9 mouse cellular contexts compared by ENCODE assay signal in the genomic region with DNA sequence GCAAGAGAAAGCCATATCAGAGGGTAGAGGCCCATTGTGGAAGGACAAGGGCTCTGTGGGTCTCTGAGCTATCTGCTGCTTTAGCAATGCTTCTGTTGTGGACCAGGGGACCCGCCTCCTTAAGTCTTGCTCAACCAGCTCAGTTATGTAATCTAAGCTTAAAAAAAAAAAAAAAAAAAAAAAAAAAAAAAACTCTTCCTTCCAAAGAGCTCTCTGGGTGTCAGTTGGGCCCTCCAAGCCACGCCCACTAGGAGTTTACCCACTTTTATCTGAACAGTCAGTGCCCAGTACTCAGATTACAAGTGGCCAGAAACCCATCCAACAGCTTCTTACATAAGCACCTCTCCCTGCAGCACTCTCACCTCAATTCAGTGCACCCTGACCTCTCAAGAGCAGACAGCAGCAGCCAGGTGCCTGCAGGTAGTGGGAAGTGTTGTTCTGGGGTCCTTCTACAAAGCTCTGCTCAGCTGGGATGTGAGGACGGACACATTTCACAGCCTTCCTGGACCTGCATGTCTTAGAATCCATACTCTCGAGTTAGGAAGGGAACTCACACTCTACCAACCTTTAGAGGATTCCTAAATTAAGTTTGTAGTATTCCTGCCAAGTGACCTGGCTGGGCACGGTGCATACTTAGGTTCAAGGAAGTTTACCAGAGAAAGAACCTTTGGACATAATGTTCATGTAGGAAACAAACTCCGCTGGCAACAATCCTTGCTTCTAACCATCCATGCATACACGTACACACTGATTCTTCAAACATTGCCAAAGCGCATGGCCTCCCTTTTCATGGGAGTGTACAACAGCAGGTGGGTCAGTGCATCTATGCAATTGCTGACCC. TPM values are rescaled to one million over a fixed set of nuclear protein-coding genes. Genes with fewer than 3 reads are reported as not detected.
DNase-seq lines count a peak whose midpoint lies in the region; ATAC-seq and TF ChIP-seq lines count a peak whose summit lies in the region.
"Had no signal": no experiment of that assay in that cellular context is flagged by ENCODE, and none has a peak within 500 bp of the region (broad histone marks: within the 10 kb centered on the region; RNA-seq: fewer than 3 reads in every experiment).

Ces1d (minus strand) TSS at position 154 of the 841 bp plus-strand sequence.

- TF ChIP-seq CTCF in intestine, postnatal 0 days (IDR thresholded peaks at IDR 0.05; ENCODE audit: low read depth) = no peak

- peak; percentile 76 to 88 for DNase-seq in heart, adult 18-20 months
- peak; percentile 3 for DNase-seq in adrenal gland, postnatal 25 days
- DNase-seq in lung, postnatal 36 days = peak; percentile 95
- no peak for DNase-seq in layer of hippocampus, adult 9-11 months
- DNase-seq in layer of hippocampus, adult 8-10 months (ENCODE audit: low spot score in 2 of 2) = no peak
- DNase-seq in frontal cortex, postnatal 25 days (ENCODE audit: low spot score in 2 of 2) = no peak

- no peak within 1 kb of the TSS for H3K4me2 ChIP-seq in heart, embryonic 12.5 days
- H3K4me2 ChIP-seq in intestine, postnatal 0 days (replicated peaks; ENCODE audit: low read depth) = no peak within 1 kb of the TSS

- WGBS in heart, embryonic 12.5 days = 76% methylated on average over 8 of the region's 8 CpGs
- WGBS in intestine, postnatal 0 days = 45% methylated on average over 8 of the region's 8 CpGs

- H3K9ac ChIP-seq in heart, embryonic 12.5 days = no peak within 1 kb of the TSS
- no peak within 1 kb of the TSS for H3K9ac ChIP-seq in intestine, postnatal 0 days (ENCODE audit: low read depth, low read length)

- no peaks in the 10 kb centered on the region for H3K36me3 ChIP-seq in heart, embryonic 12.5 days
- H3K36me3 ChIP-seq in intestine, postnatal 0 days (ENCODE audit: control insufficient read depth, insufficient read depth) = no peaks in the 10 kb centered on the region

- H3K4me1 ChIP-seq in heart, embryonic 12.5 days (replicated peaks) = no peaks in the 10 kb centered on the region
- H3K4me1 ChIP-seq in intestine, postnatal 0 days (replicated peaks; ENCODE audit: control insufficient read depth, insufficient read depth, low read length) = peaks cover 4% of the 10 kb centered on the region; the same call in 1 of the 2 replicates

- no peaks in the 10 kb centered on the region for H3K27me3 ChIP-seq in heart, embryonic 12.5 days (replicated peaks)
- H3K27me3 ChIP-seq in intestine, postnatal 0 days (replicated peaks; ENCODE audit: control insufficient read depth, insufficient read depth, low read length) = no peaks in the 10 kb centered on the region

- ATAC-seq in heart, embryonic 12.5 days (ENCODE audit: insufficient number of reproducible peaks, low FRiP score) = no peak
- ATAC-seq in intestine, postnatal 0 days = peak; percentile 36

- H3K27ac ChIP-seq in heart, embryonic 12.5 days (ENCODE audit: poor library complexity, severe bottlenecking) = no peak within 1 kb of the TSS
- H3K27ac ChIP-seq in intestine, postnatal 0 days (ENCODE audit: low read depth, low read length) = no peak within 1 kb of the TSS

- no peaks in the 10 kb centered on the region for H3K9me3 ChIP-seq in heart, embryonic 12.5 days (replicated peaks)
- no peaks in the 10 kb centered on the region for H3K9me3 ChIP-seq in intestine, postnatal 0 days (ENCODE audit: control insufficient read depth)

- H3K4me3 ChIP-seq in heart, embryonic 12.5 days = no peak within 1 kb of the TSS
- no peak within 1 kb of the TSS for H3K4me3 ChIP-seq in intestine, postnatal 0 days (ENCODE audit: low read depth, low read length)

RNA-seq across cellular contexts. Expression of gene Ces1d, which starts in this region (rescaled TPM):
- 100 to 1,000 TPM; 229 to 343 TPM for total RNA-seq in heart, adult 18-20 months (2021)
- polyA plus RNA-seq in heart, embryonic 12.5 days (2016; fragmentation: Nextera tagmentation; extraction: Ambion mirVana) = 0.24 TPM in 1 of 2 replicates, not detected in the other
- total RNA-seq in adrenal gland, postnatal 25 days (2021) = 150 and 217 TPM in 2 replicates
- 0.14 and 0.22 TPM in 2 replicates for polyA plus RNA-seq in intestine, postnatal 0 days (2015; fragmentation: Nextera tagmentation; extraction: Ambion mirVana)
- 1 to 10 TPM in 2 of 4 experiments, under 1 TPM in 2; 0.33 to 2.1 (median 1.1) TPM for total RNA-seq in layer of hippocampus, adult 8-10 months (2022)
- total RNA-seq: left cerebral cortex, postnatal 36 days had no signal

Comparison
In these comparisons a context has a peak if more than half of its experiments do, and no peak if none do; other contexts are left out.
1. RNA of gene Ces1d (total RNA-seq): 229 to 343 TPM in heart, adult 18-20 months and 150 to 217 TPM in adrenal gland, postnatal 25 days; 0.33 to 2.1 TPM in layer of hippocampus, adult 8-10 months; every median in the first group is over 10 times any median in the second.
2. Peak in ATAC-seq in intestine, postnatal 0 days; RNA of the gene not detected or under 1 TPM.
3. DNase-seq: peak in heart, adult 18-20 months (2 of 2), adrenal gland, postnatal 25 days (single experiment) and lung, postnatal 36 days (single experiment); none in layer of hippocampus, adult 9-11 months (single experiment), layer of hippocampus, adult 8-10 months (0 of 2) and frontal cortex, postnatal 25 days (0 of 2).